Mouse (Mus musculus): ENCODE results near the gene Tspan4.

DNA sequence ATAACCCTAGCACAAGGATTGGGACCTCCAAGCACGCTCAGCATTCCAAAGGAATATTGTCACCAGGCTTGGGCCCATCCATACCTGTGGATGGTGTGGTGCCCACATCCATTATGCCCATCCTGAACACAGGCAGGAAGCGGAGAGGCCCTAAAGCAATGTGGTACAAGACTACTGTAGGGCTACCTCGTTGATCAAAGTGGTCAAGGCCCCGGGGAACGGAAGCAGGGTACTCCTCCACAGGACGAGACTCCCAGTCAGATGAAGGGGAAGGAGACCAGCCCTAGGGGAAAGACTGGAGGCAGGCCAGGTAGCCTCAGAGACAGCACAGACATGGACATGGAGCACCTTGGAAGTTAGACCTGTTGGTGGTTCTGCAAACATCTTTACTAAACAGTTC is 2.3 kb upstream of the Tspan4 start:
- TF ChIP-seq MAFK (IDR thresholded peaks at IDR 0.05; ENCODE audit: insufficient read depth, low read depth, low read length) (no peak), ZNF384 (IDR thresholded peaks at IDR 0.05; ENCODE audit: low read depth, low read length) (no peak), ZC3H11A (IDR thresholded peaks at IDR 0.05; ENCODE audit: borderline replicate concordance, low read depth, low read length) (no peak)
